Mouse (Mus musculus) MEL (cell line): ENCODE measurements around the gene Tpt1.

Experiments used
- CTCF ChIP-seq, 3 experiments: IDR thresholded peaks in 2 of 3; conservative IDR thresholded peaks in 1 of 3; 2 replicates each; pipeline ENCODE4 v1.5.1; 2011 to 2012; ENCODE audit warnings: low read length in 3 of 3, low read depth in 2 of 3, mild to moderate bottlenecking in 2 of 3, improper control_type of control experiment in 1 of 3, inconsistent platforms in 1 of 3, mixed read lengths in 1 of 3, moderate library complexity in 1 of 3; ENCODE audit not compliant: control insufficient read depth in 1 of 3, insufficient read depth in 1 of 3, poor library complexity in 1 of 3, severe bottlenecking in 1 of 3
- EP300 ChIP-seq, 2 experiments: IDR thresholded peaks; 2 replicates each; pipeline ENCODE4 v1.6.1; 2011; ENCODE audit warnings: improper control_type of control experiment in 2 of 2, low read length in 2 of 2, low read depth in 1 of 2, mild to moderate bottlenecking in 1 of 2
- USF1 ChIP-seq: IDR thresholded peaks from 2 replicates; pipeline ENCODE4 v1.6.1; 2014; ENCODE audit warnings: low read depth, mild to moderate bottlenecking, inconsistent platforms, low read length, improper control_type of control experiment, moderate library complexity

DNA sequence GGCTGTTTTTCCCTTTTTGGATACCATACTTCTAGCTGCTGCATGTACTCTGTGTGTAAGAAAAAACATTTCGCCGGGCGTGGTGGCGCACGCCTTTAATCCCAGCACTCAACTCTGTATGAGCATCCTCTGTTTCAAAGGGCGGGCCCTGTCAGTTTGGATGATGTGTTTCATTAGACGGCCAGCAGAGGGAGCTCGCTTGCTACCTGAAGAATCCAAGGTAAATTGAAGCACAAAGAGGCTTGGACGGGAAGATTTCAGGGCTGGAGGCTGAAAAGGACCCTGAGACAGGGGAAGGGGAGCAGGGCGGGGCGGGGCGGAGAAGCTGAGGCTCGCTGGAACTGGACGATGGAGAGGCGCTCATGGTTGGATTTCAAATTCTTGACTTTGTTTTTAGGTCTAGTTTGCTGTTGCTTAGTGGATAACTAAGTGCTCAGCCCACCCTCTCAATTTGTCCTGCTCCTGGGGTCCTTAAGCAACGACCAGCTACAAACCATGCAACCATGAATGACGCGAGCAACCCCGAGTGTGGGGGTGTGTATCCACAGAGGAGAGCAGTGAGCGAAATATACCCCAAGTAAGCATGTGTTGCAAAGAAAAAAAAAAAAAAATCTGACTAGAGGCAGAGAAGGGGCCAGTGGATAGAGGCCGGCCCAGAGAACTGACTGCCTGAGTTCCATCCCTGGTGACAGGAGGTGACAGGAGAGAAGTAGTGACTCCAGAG, 31.6 kb downstream of the Tpt1 start:
- peak; percentile 54 to 93 (median 78) for TF ChIP-seq CTCF (IDR thresholded peaks at IDR 0.05 in 2 of 3, conservative IDR thresholded peaks at IDR 0.05 in 1 of 3; ENCODE audit: control insufficient read depth in 1 of 3, insufficient read depth in 1 of 3, low read depth in 2 of 3, low read length in 3 of 3, poor library complexity in 1 of 3, severe bottlenecking in 1 of 3)
- no peak for TF ChIP-seq EP300 (IDR thresholded peaks at IDR 0.05; ENCODE audit: low read depth in 1 of 2, low read length in 2 of 2)
- no peak for TF ChIP-seq USF1
